Mouse (Mus musculus) kidney, postnatal 14 days (tissue): ENCODE results near the gene Rab37.
A peak's percentile ranks its signal among the peaks of the same experiment; 100 is the strongest.

Experiments
- DNase-seq: peaks from one replicate; pipeline ENCODE4 v3.0.0; 2022; ENCODE audit warnings: mixed read lengths

The Rab37 gene

DNA sequence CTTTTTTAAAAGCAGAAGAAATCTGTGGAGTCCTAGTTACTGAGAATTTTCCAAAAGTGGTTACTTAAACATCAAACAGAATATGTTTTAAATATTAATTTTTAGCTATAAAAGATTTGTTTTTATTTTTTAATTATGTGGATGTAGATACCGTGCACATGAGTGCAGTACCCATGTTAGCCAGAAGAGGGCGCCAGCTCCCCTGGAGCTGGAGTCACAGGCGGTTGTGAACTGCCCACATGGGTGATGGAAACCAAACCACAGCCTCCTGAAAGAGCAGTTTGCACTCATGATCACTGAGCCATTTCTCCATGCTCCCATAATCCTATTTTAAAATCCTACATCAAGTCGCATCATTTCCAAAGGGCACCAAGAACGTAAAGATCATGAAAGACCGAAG lies 1.4 kb upstream of the Rab37 start:
- no peak for DNase-seq

DNA sequence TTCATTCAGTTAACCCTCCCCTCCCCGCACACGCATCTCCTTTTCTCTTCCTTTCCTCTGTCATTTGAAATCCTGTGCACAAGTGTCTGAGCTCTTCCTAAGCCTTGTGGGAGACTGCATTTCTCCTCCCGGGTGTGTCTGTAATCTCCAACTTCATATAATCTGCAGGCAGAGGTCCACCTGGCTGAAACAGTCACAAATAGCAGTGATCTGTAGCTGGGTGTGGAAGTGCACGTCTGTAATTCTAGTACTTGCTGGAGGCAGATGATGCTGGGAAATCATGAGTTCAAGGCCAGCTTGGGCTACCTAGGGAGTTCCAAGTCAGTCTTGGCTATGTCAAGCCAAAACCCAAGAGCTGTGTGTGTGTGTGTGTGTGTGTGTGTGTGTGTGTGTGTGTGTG lies 909 bp downstream of the Rab37 start:
- no peak for DNase-seq

DNA sequence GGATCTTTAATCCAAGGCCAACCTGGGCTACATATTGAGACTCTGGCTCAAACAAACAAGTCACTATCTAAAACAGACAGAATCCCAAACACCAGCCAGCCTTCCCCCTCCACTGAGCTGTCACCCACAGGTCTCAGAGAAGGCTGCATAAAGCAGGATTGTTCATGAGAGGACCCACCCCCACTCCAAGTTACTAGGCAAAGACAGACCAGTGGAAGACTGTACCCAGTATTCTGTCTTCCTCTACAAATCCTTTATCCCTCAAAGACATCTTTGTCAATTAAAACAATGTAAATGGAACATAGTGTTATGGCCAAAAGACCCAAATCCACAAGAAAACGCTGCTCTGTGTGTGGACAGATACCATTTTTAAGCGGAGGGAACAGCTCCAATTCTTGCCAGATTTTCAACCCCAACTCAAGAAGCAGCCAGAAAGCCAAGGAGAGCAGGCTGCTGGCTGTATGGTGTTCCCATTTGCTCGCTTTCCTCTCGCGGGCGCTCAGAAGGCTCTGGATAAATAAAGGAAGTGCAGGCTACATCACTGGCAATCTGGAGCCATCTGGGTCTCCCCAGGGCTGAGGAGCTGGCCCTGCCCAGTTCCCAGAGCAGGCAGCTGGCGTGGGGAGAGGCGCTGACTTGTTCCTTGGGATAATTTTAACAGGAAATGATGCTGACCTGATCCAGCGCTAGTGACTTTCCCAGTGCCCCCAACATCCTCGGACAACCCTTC lies 7.1 kb downstream of the Rab37 start:
- DNase-seq = peak; percentile 11

DNA sequence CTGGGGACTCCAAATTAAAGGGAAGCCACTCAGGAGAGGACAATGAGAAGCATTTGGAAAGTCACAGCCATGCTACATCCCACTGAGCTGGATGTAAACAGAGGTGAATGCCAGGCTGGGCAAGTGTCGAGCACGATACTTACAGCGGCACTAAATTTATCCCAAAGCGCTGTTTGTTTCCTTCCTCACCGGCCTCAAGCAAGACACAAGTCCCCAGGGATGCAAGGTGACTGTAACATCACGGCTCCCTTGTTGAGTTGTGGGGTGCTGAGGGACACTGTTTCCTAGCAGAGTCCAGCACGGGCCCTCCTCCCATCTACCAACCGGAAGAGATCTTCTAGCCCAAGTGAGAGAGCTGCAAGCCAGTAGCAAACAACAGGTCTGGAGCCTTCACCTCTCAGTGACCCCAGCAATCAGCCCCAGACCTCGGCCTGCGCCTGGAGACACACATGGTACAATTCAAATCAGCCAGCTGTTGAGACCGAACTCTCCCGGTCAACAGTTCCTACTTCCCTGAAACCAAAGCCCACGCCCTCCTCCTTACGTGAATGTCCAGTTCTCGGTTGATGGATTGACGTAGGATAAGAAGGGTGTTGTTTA lies 8.1 kb downstream of the Rab37 start:
- no peak for DNase-seq

DNA sequence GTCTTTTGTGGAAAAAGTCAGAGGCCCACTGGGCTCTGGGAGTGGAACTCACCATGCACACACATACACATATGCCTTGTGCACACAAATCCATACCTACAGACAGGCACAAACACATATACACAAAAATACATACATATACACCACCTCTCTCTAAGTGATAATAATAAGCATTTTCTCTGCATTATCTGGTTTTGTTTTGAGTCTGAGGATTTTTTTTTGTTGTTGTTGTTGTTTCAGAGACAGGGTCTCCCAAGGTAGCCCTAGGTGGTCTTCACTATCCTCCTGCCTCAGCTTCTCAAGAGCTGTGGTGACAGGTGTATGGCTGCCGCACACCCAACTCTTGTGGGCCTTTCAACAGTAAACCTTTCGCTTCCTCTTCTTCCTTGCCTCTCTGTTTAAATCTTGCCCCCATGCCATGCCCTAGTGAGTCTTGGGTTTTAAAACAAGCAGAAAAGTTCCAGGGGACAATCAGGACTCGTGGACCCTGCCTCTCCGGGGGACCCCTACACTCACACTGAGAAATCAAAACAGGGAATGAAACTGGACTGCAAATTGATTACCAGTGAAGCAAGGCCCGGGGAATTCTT lies 8.9 kb downstream of the Rab37 start:
- no peak for DNase-seq

DNA sequence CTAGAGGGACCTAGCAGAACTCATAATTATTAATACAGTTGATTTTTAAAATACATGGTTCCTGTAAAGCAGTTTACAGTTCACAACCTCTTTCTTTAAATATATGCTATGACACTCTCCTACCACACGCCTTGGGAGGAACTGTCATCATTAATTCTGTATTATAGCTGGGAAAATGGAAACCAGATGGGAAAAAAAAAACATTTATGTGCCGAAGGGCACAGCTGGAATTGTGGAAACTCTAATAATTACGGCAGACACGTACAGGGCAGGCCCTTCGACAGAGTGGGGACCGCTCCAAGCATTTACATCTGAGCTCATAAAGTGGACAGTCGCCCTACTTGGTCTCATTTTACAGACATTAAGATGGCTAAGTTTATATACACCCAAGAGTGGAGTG lies 9.5 kb downstream of the Rab37 start:
- no peak for DNase-seq

DNA sequence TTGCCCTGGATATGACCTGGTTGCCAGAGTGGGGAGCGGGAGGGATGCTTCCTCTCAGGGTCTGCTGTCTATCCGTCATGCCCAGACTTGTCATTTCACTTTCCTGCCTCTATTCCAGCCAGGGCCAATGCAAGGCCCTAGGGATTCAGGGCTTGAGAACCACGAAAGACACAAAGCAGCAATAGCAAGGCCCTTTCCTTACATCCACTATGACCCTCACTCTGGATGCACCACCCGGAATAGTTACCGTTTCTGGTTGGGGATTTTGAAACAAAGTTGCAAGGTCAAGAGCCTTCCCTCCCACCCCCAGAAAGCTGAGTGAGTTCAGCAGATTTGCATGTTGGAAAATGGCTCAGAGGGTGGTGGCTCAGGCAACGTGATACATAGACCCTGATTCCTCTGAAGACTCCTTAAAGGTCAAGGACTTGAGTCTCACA lies 10.4 kb downstream of the Rab37 start:
- no peak for DNase-seq

DNA sequence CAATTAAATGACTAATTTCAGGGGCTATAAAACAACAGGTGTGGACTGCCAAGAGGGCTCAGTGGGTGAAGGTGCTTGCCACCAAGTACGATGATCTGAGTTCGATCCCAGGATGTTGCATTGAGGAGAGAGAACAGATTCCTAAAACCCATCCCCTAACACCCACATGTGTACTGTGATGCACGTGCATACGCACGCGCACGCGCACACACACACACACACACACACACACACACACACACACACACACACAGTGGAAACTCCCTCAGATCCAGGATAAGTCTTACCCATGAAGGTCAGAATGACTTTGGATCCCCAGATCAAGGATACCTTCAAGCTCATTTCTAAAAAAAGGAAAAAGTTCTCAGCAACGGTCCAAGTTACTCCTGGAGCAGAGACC lies 10.9 kb downstream of the Rab37 start:
- DNase-seq = no peak

DNA sequence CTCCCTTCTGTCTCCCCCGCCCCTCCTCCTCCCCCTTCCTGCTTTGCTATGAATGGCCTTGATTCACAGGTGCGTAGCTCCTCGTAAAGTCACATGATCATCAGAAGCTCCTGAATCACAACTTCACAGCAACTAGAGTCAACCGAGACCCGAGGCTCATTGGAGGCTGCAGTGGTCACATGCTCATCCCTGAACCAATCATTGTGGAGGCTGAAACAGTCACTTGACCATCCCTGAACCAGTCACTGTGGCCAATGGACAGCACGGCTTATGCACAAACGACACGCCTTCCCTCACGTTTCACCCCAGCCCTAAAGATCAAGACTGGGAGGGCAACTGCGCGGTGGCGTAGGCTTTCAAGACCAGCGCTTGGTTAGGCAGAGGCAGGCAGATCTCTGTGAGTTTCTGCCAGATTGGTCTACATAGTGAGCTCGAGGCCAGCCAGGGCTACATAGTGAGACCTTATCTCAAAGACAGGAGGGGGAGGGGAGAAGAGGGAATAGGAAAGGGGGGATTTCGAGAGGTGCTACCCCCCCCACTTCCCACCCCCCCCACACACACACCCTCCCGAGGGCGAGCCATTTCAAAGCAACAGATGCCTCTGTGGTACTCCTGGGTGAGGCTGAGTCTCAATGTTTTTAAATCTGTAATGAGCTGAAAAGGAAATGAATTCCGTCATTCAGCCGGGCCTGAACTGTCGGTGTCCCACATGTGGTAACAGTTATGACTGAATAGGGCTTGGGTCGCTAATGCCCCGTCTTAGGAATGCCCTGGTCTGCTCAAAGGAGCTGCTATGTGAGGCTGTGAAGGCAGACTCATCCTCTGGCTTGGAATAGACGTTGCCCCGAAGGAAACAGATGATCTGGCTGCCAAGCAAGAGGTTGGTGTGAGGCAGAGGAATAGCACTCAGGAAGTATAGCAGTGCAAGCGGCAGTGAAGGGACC lies 12.5 kb downstream of the Rab37 start:
- no peak for DNase-seq

DNA sequence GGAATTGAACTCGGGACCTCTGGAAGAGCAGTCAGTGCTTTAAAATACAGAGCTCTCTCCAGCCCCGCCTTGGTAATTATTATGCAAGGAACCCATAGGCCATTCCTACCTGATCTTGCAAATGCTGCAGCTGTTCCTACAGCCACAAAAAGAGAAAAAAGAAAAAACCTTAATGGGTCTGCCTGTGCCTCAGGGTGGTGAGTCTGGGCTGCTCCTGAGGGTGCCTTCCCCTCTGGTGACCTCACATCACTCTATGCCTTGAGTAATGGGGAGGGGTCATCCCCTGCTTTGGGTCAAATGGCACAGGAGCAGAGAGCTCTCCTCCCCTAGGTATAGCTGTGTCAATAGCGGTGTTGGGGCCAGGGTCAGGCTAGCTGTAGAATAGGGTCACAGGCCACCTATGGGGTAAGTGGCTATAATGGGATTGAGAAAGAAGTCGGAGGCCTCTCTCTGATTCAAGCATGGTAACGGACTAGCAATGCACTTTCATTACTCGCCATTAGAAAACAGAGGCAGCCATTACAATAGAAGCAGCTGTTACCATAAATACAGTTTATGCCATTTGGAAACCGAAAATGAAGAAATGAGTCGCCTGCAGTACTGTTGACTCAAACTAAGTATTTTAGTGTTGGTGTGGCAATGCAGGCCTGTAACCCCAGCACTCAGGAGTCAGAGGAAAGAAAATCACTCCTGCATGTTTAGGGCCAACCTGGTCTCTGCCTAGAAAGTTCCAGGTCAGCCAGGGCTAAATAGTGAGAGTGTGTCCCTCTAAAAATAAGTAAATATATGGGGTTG lies 13.7 kb downstream of the Rab37 start:
- no peak for DNase-seq

DNA sequence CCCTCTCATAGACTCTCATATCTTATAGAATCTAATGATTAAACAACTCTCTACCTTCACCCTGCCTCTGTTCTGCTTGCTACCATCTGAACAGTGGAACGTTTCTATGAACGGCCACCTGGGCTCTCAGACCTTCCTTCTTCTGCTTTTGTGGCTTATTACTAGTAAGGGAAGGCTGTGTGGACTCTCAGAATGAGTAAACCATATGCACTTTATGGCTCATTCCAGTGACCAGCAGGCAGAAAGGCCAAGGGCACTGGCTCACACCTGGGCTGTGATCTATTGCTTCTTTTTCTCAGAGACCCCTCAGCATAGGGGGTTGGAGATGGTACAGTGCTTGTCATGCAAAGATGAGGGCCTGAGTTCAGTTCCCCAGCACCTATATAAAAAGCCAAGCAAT lies 15.4 kb downstream of the Rab37 start:
- DNase-seq = no peak

DNA sequence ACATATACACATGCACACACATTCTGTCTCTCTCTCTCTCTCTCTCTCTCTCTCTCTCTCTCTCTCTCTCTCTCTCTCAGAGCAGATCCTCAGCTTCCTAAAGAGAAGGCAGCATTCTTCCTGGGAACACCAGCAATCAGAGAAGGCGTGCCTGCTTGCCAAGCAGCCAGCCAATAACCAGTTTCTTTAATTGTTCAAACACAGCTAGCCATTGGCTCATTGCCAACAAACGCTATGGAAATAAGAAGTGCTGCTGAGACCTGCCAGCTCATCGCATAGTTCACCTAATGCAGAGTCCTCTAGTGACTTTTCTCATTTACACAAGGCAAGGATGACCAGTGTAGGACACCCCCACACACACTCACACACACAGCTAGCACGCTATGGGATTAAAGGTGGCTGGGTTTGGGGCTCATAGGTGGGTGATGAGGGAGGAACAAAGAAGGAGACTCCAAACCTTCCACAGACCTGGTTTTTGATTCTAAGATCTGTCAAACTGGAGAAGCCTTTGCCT lies 16.2 kb downstream of the Rab37 start:
- DNase-seq = no peak

DNA sequence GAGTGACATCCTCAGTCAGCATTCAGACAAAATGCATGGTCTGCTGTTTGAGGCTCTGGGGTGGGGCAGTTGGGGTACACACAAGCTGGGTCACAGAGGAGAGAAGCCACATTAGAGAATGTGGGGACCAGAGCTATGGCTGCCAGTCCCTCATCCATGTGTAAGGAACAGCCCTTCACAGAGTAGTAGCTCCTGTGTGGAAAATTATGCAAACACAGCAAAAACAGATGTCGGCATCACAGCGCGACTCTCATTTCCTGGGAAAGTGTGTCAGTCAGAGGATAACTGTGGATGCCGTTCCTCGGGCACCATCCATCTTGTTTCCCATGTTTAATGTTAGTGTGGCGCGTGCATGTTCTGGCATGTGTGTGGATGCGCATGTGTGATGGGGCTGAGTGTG lies 16.9 kb downstream of the Rab37 start:
- no peak for DNase-seq

DNA sequence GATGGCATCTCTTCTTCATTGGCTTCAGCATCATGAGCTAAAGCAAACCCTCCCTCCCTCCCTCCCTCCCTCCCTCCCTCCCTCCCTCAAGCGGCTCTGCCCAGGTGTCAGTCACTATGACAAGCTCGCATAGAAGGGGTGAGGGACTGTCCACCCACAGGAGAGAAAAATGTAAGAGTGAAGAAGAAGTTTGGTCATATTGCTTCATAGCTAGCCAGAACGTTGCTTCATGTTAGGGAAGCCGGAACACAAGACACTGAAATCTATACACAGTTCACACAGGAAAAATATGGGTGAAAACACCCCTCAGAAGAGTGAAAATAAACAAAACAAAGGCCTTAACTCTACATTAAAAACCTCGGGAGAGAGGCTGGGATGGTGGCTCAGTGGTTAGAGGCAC lies 19.0 kb downstream of the Rab37 start:
- DNase-seq = no peak

DNA sequence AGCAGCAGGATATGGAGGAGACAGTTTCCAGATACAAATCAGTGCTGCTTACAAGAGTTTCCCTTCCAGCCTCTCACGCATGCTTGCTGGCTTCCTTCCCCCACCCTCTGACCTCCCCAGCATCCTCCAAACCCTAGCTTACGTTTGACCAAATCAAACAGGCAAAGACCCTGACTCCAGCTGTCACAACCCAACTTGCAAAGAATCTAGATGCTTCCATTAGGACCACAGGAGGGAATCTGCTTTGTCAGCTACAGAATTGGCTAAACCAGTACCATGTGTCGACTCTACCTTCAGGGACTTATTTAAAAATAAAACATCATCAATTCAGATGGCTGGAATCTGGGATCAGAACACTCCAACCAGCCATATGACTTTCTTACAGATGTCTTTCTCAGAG lies 21.0 kb downstream of the Rab37 start:
- DNase-seq = no peak

DNA sequence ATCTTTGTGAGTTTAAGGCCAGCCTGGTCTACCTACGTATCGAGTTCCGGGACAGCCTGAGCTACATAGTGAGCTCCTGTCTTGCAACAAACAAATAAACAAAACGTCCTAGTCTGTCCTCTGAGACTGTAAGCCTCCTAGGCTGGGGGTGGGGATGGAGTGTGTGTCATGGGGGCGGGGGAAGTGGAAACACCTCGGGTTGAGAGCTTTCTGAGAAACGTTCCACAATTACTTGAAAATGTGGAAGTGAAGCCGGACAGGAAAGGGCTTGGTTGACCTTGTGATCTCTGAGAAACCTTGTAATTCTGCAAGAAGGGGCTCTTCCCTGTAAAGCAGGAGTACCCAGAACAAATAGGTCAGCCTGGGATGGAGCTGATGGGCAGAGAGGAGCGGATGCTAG lies 28.2 kb downstream of the Rab37 start:
- no peak for DNase-seq

DNA sequence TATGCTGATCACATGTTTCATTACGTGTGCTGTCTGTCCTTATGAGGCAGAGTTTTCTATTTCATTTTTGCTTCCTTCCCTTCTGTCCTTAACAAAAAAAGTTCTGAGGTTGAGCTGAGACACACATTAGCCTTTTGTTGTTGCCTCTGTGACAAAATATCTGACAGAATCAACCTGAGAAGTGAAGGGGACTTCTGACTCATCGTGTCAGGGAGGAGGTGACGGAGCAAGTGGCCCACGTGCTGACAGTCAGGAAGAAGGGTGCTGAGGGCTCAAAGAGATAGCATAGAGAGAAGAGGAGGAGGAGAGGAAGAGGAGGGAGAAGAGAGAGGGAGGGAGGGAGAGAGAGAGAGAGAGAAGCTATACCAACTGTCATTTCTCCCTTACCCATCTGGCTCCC lies 37.3 kb downstream of the Rab37 start:
- no peak for DNase-seq

DNA sequence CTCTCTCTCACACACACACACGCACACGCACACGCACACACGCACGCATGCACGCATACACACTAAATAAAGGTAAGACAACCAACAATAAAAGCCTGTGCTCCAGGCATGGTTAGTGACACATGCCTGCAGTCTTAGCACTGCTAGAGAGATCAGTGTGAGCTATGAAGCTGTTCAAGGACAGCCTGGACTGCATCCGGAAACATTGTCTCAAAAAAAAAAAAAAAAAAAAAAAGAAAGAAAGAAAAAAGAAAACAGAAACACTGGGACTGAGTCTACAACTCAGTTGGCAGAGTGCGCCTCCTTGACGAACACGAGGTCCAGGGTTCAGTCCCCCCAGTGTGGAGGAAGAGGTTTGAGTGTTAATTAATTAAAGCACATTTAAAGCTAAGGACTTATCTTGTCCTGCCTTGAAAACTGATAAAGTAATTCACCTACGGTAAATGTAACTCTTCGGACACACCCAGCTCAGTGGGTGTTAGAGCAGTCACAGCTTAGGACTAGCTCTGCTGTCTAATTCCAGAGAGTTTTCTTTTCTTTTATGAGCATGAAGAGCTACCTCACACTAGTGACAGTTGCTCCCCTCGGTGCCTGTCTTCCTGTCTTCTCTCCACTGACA lies 38.4 kb downstream of the Rab37 start:
- DNase-seq = no peak

DNA sequence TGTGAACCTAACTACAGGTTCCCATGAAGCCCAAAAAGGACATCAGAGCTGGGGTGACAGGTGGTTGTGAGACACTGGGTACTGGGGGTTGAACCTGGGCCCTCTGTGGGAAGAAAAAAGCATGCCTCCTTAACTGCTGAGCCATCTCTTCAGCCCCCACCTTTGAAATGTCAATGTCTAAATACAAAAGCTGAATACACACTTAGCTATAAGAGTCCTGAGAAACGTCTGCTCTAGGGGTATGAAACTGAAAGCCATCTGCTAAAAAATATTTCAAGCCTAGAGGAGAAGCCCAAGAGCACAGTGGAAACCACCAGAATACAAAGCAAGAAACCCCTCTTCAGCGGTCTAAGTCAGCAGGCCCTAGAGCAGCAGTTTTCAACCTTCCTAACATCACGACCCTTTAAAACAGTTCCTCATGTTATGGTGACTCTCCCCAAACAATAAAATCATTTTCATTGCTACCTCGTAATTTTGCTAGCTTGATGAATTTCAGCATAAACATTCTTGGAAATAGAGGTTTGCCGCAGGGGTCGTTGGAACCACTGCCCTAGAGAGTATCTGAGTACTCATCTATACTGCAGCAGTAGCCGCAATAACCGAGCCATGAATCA lies 40.6 kb downstream of the Rab37 start:
- DNase-seq = no peak

DNA sequence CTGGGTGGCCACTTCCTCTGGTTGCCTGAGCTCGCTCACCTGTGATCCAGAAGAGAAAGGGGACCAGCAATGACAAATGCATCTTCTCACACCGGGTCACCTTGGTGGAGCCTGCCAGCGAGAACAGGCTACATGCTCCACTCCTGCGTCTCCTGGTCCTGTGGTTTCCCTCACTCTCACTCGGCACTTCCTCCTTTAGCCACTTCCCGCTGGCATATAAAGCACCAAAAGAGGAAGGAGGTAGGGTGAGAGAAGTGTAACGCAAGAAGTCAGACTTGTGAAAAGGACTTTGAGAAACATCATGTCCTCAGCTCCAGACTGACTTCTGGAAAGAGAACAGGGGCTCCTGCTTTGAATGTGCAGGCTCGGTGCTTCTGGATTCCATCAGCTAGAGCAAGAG lies 42.6 kb downstream of the Rab37 start, which contains the start of gene Cd300lf:
Cd300lf (minus strand) TSS at position 193 of the 400 bp plus-strand sequence.
- DNase-seq = no peak

DNA sequence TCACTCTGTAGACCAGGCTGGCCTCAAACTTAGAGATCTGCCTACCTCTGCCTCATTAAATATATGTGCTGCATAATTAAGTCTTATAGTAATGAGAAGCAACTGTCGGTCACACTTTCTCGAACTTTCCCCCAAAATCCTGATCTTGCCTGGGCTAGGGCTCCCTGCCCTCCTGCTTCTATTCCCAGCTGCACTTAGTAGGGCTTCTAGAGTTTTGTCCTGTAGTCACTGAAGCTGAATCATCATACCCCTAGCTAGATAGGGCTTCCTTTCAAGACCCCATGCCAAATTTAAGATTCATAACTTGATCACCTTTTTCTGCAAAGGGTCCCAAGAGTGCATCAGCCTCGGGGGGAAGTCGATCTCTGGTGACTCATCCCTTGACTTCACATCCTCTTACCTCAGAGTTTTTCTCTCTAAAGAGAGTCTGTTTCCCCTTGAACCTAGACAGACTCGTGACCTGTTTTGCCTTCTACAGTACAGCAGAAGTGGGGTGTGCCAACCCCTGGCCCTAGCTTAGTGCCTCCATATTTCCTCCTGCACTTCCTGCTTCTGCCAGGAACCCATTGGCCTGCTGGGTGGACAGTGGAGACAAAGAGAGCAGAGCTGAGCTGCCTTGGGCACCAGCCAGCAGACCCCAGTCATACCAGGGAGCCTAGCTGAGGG lies 47.5 kb downstream of the Rab37 start:
- no peak for DNase-seq
